Mouse (Mus musculus) Patski (cell line): ENCODE results near the gene Ggps1. TPM values are rescaled to one million over a fixed set of nuclear protein-coding genes. Genes with fewer than 3 reads are reported as not detected.

Experiments
- ATAC-seq: fragments of 100-300 bp; one replicate; pipeline ENCODE4 v1.8.0; 2021
- CTCF ChIA-PET: fragments of 350-600 bp; sonication (Branson Sonifier 250); formaldehyde crosslinking; loops from one replicate; lab custom pipeline; 2022; ENCODE audit warnings: inconsistent platforms; lab: Charles Lee
- POLR2A ChIA-PET: fragments of 350-600 bp; sonication (Branson Sonifier 250); formaldehyde crosslinking; loops from one replicate; lab custom pipeline; 2022; ENCODE audit warnings: antibody characterized with exemption, inconsistent platforms; lab: Charles Lee
- DNase-seq: peaks from one replicate; pipeline ENCODE4 v3.0.0-alpha.2; 2011; ENCODE audit warnings: low read depth, low spot score
- H3K27me3 ChIP-seq: fragments of 371-371 bp; one replicate; pipeline ENCODE4 v1.5.1; 2021
- CTCF ChIP-seq: fragments of 100-300 bp; IDR thresholded peaks from one replicate; pipeline ENCODE4 v1.5.1; 2021
- in situ Hi-C: fragments of 300-500 bp; cut with MboI; formaldehyde crosslinking; loops from 3 replicates; pipeline ENCODE4 v1.11.1; 2018; ENCODE audit warnings: low pct_unique_long_range_greater_than_20kb, mixed read lengths
- polyA plus RNA-seq: library from polyadenylated mRNA; unstranded; gene quantifications from one replicate; pipeline ENCODE4 v1.2.3, GENCODE M21; 2021

Ggps1 gene
- polyA plus RNA-seq, 1 experiment from 2014 or later: 34.1 TPM

GRCm38 (mm10) chr13:14018852-14019251, 44.4 kb downstream of the Ggps1 start:
- POLR2A ChIA-PET: no interaction called here
- CTCF ChIA-PET: no interaction called here
- no peak for TF ChIP-seq CTCF

GRCm38 (mm10) chr13:14018283-14018682, 45.0 kb downstream of the Ggps1 start:
- in situ Hi-C loops: no loop called here
- no peak for TF ChIP-seq CTCF
- no peaks in the 10 kb centered on the region for H3K27me3 ChIP-seq
- POLR2A ChIA-PET: no interaction called here
- ATAC-seq (no peak), DNase-seq (no peak)
- CTCF ChIA-PET: interaction anchor here (0.9 kb wide), 1 partner anchor 14 kb away, joined by 3 read pairs; no protein-coding TSS in a partner anchor

More at GRCm38 (mm10) chr13:14018852-14019251, 44.4 kb downstream of the Ggps1 start:
- in situ Hi-C loops: no loop called here
- no peak for DNase-seq
- H3K27me3 ChIP-seq: no peaks in the 10 kb centered on the region
- no peak for ATAC-seq

- ATAC-seq: no peak
- in situ Hi-C loops: no loop called here
Measured at GRCm38 (mm10) chr13:14015609-14016008, 47.7 kb downstream of the Ggps1 start.

GRCm38 (mm10) chr13:14014540-14014939, 48.7 kb downstream of the Ggps1 start:
- no peak for TF ChIP-seq CTCF
- CTCF ChIA-PET: interaction anchor here (1.4 to 1.6 kb wide), 3 partner anchors 12 to 88 kb away, joined by 3 to 5 read pairs (median 3); no protein-coding TSS in a partner anchor
- in situ Hi-C loops: no loop called here
- H3K27me3 ChIP-seq: no peaks in the 10 kb centered on the region
- ATAC-seq (no peak), DNase-seq (no peak)
- POLR2A ChIA-PET: no interaction called here

More at GRCm38 (mm10) chr13:14015609-14016008, 47.7 kb downstream of the Ggps1 start:
- no peak for DNase-seq
- POLR2A ChIA-PET: no interaction called here
- TF ChIP-seq CTCF: no peak
- CTCF ChIA-PET: interaction anchor here (1.4 kb wide), 1 partner anchor 39 kb away, joined by 3 read pairs; no protein-coding TSS in a partner anchor
- H3K27me3 ChIP-seq: no peaks in the 10 kb centered on the region

- no peak for TF ChIP-seq CTCF
- CTCF ChIA-PET: interaction anchor here (1.4 to 1.6 kb wide), 3 partner anchors 13 to 88 kb away, joined by 3 to 5 read pairs (median 3); no protein-coding TSS in a partner anchor
- in situ Hi-C loops: no loop called here
Measured at GRCm38 (mm10) chr13:14014001-14014400, 49.3 kb downstream of the Ggps1 start.

GRCm38 (mm10) chr13:14011454-14011995, 51.8 kb downstream of the Ggps1 start:
- H3K27me3 ChIP-seq: no peaks in the 10 kb centered on the region
- in situ Hi-C loops: no loop called here
- DNase-seq (no peak), ATAC-seq (no peak)
- POLR2A ChIA-PET: no interaction called here
- CTCF ChIA-PET: interaction anchor here (0.9 to 1.7 kb wide), 6 partner anchors 7 to 122 kb away, joined by 3 to 7 read pairs (median 3); no protein-coding TSS in a partner anchor
- TF ChIP-seq CTCF: no peak

More at GRCm38 (mm10) chr13:14014001-14014400, 49.3 kb downstream of the Ggps1 start:
- DNase-seq (no peak), ATAC-seq (no peak)
- H3K27me3 ChIP-seq: no peaks in the 10 kb centered on the region
- POLR2A ChIA-PET: interaction anchor here (0.7 kb wide), 1 partner anchor 99 kb away, joined by 9 read pairs; no protein-coding TSS in a partner anchor

- H3K27me3 ChIP-seq: no peaks in the 10 kb centered on the region
- ChIA-PET CTCF (no interaction called here), POLR2A (no interaction called here)
- no peak for TF ChIP-seq CTCF
- no peak for DNase-seq
- ATAC-seq: no peak
- in situ Hi-C loops: no loop called here
Measured at GRCm38 (mm10) chr13:14006056-14006455, 57.2 kb downstream of the Ggps1 start.

GRCm38 (mm10) chr13:14004999-14005398, 58.3 kb downstream of the Ggps1 start:
- in situ Hi-C loops: no loop called here
- no peak for TF ChIP-seq CTCF
- ATAC-seq (no peak), DNase-seq (no peak)
- H3K27me3 ChIP-seq: no peaks in the 10 kb centered on the region
- CTCF ChIA-PET: interaction anchor here (1.2 kb wide), 1 partner anchor 15 kb away, joined by 3 read pairs; no protein-coding TSS in a partner anchor
- POLR2A ChIA-PET: no interaction called here

GRCm38 (mm10) chr13:14004086-14004485, 59.2 kb downstream of the Ggps1 start:
- POLR2A ChIA-PET: no interaction called here
- ATAC-seq: no peak
- in situ Hi-C loops: no loop called here

GRCm38 (mm10) chr13:14002706-14003105, 60.6 kb downstream of the Ggps1 start:
- H3K27me3 ChIP-seq: no peaks in the 10 kb centered on the region
- CTCF ChIA-PET: interaction anchor here (1.0 kb wide), 1 partner anchor 114 kb away, joined by 3 read pairs; no protein-coding TSS in a partner anchor
- no peak for TF ChIP-seq CTCF
- ATAC-seq (no peak), DNase-seq (no peak)
- in situ Hi-C loops: no loop called here
- POLR2A ChIA-PET: no interaction called here

More at GRCm38 (mm10) chr13:14004086-14004485, 59.2 kb downstream of the Ggps1 start:
- peak; percentile 30 for TF ChIP-seq CTCF
- CTCF ChIA-PET: interaction anchor here (0.7 to 1.2 kb wide), 2 partner anchors 8 to 14 kb away, joined by 3 read pairs; no protein-coding TSS in a partner anchor
- no peak for DNase-seq
- H3K27me3 ChIP-seq: no peaks in the 10 kb centered on the region

Other genes starting within 250 kb of the Ggps1 start
- 23.9 TPM for gene B3galnt2, start 109.0 kb downstream of the Ggps1 start, polyA plus RNA-seq
- 45.0 TPM for gene Tbce, start 23.9 kb downstream of the Ggps1 start, polyA plus RNA-seq
- gene Arid4b, start 256 bp downstream of the Ggps1 start, polyA plus RNA-seq: 31.1 TPM